Mouse (Mus musculus) liver, postnatal 0 days (tissue): ENCODE data around the gene Opn1sw. TPM values are rescaled to one million over a fixed set of nuclear protein-coding genes. Genes with fewer than 3 reads are reported as not detected.
"Not testable (repeated sequence)": the region's sequence is repeated elsewhere in the genome, so short reads cannot be mapped to it uniquely, and the experiment has no call there.

ENCODE experiments used
- ATAC-seq: fragments of 200-750 bp; cut with Nextera tagmentation; 2 replicates; pipeline ENCODE4 v1.8.0; 2017; ENCODE audit warnings: mild to moderate bottlenecking, moderate library complexity
- DNase-seq: peaks from one replicate; pipeline ENCODE4 v3.0.0-alpha.2; 2016
- H3K27ac ChIP-seq: fragments of 300-500 bp; sonication (generic); 2 replicates; pipeline ENCODE4 v1.5.1; 2014; ENCODE audit warnings: antibody characterized with exemption, moderate library complexity, mild to moderate bottlenecking, low read depth
- H3K27me3 ChIP-seq: fragments of 300-500 bp; sonication (generic); 2 replicates; pipeline ENCODE4 v1.6.1; 2014; ENCODE audit warnings: low read length, control low read depth, mixed read lengths; ENCODE audit not compliant: insufficient read depth
- H3K36me3 ChIP-seq: fragments of 300-500 bp; sonication (generic); replicated peaks from 2 replicates; pipeline ENCODE4 v1.6.1; 2014; ENCODE audit warnings: mild to moderate bottlenecking, control low read depth, low read length, moderate library complexity, mixed read lengths; ENCODE audit not compliant: insufficient read depth
- H3K4me1 ChIP-seq: fragments of 300-500 bp; sonication (generic); 2 replicates; pipeline ENCODE4 v1.6.1; 2014; ENCODE audit warnings: antibody characterized with exemption, mild to moderate bottlenecking, control low read depth; ENCODE audit not compliant: insufficient read depth
- H3K4me2 ChIP-seq: fragments of 300-500 bp; sonication (generic); 2 replicates; pipeline ENCODE4 v1.6.1; 2014; ENCODE audit warnings: low read depth, mild to moderate bottlenecking, low read length, moderate library complexity, mixed read lengths
- H3K4me3 ChIP-seq: fragments of 300-500 bp; sonication (generic); 2 replicates; pipeline ENCODE4 v1.5.1; 2014; ENCODE audit warnings: low read depth, low read length
- H3K9ac ChIP-seq: fragments of 300-500 bp; sonication (generic); replicated peaks from 2 replicates; pipeline ENCODE4 v1.6.1; 2014; ENCODE audit warnings: mild to moderate bottlenecking, moderate library complexity
- H3K9me3 ChIP-seq: fragments of 300-500 bp; sonication (generic); 2 replicates; pipeline ENCODE4 v1.6.1; 2016; ENCODE audit warnings: mild to moderate bottlenecking, control low read depth, low read length, mixed read lengths
- CTCF ChIP-seq: sonication (generic); IDR thresholded peaks from 2 replicates; pipeline ENCODE4 v1.5.1; 2016; ENCODE audit warnings: antibody characterized with exemption, low read depth
- EP300 ChIP-seq: IDR thresholded peaks from 2 replicates; pipeline ENCODE4 v1.6.1; 2016; ENCODE audit warnings: antibody characterized with exemption, low read depth, mild to moderate bottlenecking
- WGBS: fragments of 180-500 bp; shearing (Covaris S2); extraction: QIAGEN DNeasy Blood & Tissue Kit; methylation state at CpG from one replicate; pipeline ENCODE4 v1.1.7; 2014; ENCODE audit not compliant: insufficient replicate concordance; 5-methylcytosine and 5-hydroxymethylcytosine counted together
- polyA plus RNA-seq: library from polyadenylated mRNA; unstranded; fragments of >200 nt; fragmentation: Nextera tagmentation; extraction: Ambion mirVana; gene quantifications from 2 replicates; pipeline ENCODE4 v1.2.1, GENCODE M21; 2015

Opn1sw gene
- polyA plus RNA-seq, 1 experiment from 2014 or later: 0.06 TPM

DNA sequence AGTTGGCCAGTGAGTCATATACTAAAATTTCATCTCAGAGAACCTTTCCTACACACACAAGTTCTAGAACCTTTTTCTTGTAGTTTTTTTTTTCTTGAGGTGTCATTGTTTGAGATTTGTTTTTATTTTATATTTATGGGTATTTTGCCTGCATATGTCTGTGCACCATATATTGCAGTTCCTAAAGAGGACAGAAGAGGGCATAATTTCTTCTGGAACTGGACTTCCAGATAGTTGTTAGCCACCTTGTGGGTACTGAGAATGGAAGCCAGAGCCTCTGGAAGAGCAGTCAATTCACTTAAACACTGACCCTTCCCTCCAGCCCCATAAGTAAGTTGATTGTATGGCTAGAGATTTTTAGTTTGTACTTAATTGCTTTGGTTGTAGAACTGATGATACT is 36.7 kb downstream of the Opn1sw start:
- TF ChIP-seq EP300: no peak
- TF ChIP-seq CTCF: peak; percentile 45
- Histone ChIP-seq H3K27me3 (no peaks in the 10 kb centered on the region), H3K27ac (no peak overlapping the region), H3K4me3 (no peak overlapping the region), H3K36me3 (peaks cover 5% of the 10 kb centered on the region; the same call in 1 of the 2 replicates), H3K9me3 (no peaks in the 10 kb centered on the region), H3K4me2 (no peak overlapping the region), H3K9ac (no peak overlapping the region), H3K4me1 (peaks cover 19% of the 10 kb centered on the region)
- ATAC-seq (no peak), DNase-seq (no peak)

DNA sequence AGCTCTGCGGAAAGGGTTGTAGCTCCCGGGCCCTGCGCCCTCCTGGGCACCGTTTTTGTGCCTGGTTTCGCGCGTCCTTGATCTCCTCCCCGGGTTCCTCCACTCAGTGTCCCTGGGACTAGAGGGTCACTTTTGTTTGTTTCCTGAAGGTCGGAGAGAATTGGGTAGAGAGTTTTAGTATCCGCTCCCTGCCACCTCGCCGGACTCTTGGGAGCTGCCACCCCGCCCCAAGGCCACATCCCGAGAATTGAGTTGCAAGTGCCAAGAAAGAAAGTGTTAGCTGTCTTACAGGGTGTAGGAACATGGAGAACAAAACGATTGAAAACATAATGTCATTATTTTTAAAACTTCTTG is 39.9 kb downstream of the Opn1sw start:
- H3K9ac ChIP-seq: peak overlapping the region; percentile 85
- H3K4me1 ChIP-seq: peaks cover 19% of the 10 kb centered on the region
- H3K9me3 ChIP-seq: no peaks in the 10 kb centered on the region
- peak overlapping the region; percentile 77 for H3K4me3 ChIP-seq
- TF ChIP-seq EP300: no peak
- TF ChIP-seq CTCF: no peak
- H3K36me3 ChIP-seq: no peaks in the 10 kb centered on the region
- peak overlapping the region; percentile 80 for H3K27ac ChIP-seq
- H3K4me2 ChIP-seq: peak overlapping the region; percentile 87
- DNase-seq (no peak), ATAC-seq (peak; percentile 3)
- H3K27me3 ChIP-seq: no peaks in the 10 kb centered on the region
- under 1% methylated on average over 15 of the region's 15 CpGs for WGBS

DNA sequence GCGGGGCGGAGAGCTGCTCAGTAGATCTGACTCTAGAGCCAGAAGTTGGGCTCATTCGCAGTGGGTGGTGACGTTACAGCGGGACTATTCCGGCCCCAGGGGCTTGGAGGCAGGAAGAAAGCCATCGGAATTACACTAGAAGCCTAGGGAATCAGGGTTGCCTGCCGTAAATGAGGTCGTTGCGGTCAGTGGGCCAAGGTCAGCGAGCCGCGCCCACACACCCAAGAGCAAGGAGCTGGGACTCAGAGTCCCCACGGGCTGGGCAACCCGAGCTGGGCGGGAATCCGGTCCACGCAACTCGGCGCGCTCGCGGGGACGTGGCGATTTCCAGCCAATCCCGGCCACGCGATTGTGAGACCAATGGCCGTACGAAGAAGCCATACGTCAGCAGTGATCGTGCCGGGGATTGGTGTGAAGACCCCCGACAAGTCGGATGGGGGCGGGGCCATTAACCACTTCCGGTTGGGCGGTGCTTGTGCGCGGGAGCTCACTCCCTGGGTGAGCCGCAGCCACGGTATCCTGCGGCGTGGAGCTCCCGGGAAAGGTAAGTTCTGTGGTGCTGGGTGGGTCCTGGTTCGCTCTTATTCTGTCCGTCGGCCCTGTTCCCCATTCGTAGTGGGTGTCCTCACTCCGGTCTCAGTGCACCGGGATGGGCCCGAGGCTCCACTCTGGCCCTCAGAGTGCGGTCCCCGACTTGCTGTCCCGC is 40.5 kb downstream of the Opn1sw start, which contains the start of gene Calu:
Gene Calu (plus strand): TSS at position 405 of the 706 bp plus-strand sequence.
- H3K4me2 ChIP-seq: peak within 1 kb of the TSS; percentile 87
- H3K36me3 ChIP-seq: no peaks in the 10 kb centered on the region
- no peaks in the 10 kb centered on the region for H3K9me3 ChIP-seq
- H3K27me3 ChIP-seq: no peaks in the 10 kb centered on the region
- H3K27ac ChIP-seq: peak within 1 kb of the TSS; percentile 92
- peaks cover 15% of the 10 kb centered on the region for H3K4me1 ChIP-seq
- peak within 1 kb of the TSS; percentile 85 for H3K9ac ChIP-seq
- peak within 1 kb of the TSS; percentile 77 for H3K4me3 ChIP-seq
- TF ChIP-seq EP300: no peak; the same call in 1 of the 2 replicates
- TF ChIP-seq CTCF: no peak
- DNase-seq (peak; percentile 100), ATAC-seq (peak; percentile 98)
- WGBS: under 1% methylated on average over 54 of the region's 55 CpGs

DNA sequence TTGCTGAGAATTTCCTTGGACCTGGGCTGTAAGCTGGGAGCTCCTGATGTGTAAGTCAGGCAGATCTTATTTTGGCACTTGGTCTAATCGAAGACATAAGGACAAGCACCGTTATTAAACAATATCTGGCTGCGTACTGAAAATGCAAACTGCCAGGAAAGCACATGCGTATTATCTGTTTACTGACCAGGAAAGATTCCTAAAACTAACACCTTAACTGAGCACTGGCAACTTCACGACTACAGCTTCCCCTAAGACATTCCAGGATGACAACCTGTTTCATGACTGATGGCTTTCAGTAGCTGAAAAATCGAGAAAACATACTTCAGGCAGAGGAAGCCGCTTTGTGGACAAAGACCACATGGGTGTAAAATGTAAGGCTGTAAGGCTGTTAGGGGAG is 41.1 kb downstream of the Opn1sw start:
- ATAC-seq (no peak), DNase-seq (no peak)
- peak overlapping the region; percentile 85 for H3K9ac ChIP-seq
- TF ChIP-seq EP300 (no peak), CTCF (no peak)
- H3K9me3 ChIP-seq: no peaks in the 10 kb centered on the region
- no peaks in the 10 kb centered on the region for H3K36me3 ChIP-seq
- H3K4me2 ChIP-seq: peak overlapping the region; percentile 87
- 37% methylated on average over 7 of the region's 7 CpGs for WGBS
- peak overlapping the region; percentile 77 for H3K4me3 ChIP-seq
- peak overlapping the region; percentile 92 for H3K27ac ChIP-seq
- H3K4me1 ChIP-seq: peaks cover 12% of the 10 kb centered on the region
- no peaks in the 10 kb centered on the region for H3K27me3 ChIP-seq

DNA sequence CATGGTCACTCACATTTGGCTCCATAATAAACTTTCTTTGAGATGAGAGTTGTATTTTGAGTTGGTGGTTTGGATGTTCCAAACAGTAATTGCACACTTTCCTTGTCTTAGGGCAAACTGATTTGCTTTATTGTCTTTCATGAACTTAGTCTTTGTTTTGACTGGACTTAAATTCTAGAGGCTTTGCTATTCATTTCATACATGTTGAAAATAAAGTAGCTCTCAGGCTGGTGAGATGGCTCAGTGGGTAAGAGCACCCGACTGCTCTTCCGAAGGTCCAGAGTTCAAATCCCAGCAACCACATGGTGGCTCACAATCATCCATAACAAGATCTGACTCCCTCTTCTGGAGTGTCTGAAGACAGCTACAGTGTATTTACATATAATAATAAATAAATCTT is 41.8 kb downstream of the Opn1sw start:
- H3K4me1 ChIP-seq: peaks cover 12% of the 10 kb centered on the region
- not testable (repeated sequence) for DNase-seq, H3K9me3 ChIP-seq, H3K36me3 ChIP-seq, ATAC-seq, H3K27ac ChIP-seq, H3K27me3 ChIP-seq, H3K4me2 ChIP-seq, H3K9ac ChIP-seq, H3K4me3 ChIP-seq
- 92% methylated on average over 2 of the region's 2 CpGs for WGBS

DNA sequence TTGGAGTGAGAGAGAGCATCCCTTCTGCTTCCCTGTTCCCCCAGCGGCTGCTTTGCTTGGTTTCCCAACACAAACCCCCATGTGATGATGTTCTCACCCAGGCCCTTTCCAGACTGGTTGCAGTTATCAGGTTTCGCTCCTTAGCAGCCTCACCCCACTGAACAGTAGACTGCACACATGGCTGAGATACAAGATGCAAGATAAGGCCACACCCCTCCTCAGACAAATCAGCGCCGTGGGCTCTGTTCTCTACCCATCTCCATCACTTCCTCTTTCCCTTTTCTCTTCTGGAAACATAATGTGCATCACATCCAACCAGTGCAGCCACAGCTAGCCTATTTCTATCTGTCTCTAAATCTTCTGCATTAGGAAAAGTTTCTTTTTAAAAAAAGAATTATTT is 58.8 kb downstream of the Opn1sw start:
- DNase-seq (no peak), ATAC-seq (no peak)
- no peak overlapping the region for H3K4me2 ChIP-seq
- no peaks in the 10 kb centered on the region for H3K9me3 ChIP-seq
- H3K36me3 ChIP-seq: no peaks in the 10 kb centered on the region
- H3K27me3 ChIP-seq: no peaks in the 10 kb centered on the region
- no peak overlapping the region for H3K9ac ChIP-seq
- TF ChIP-seq EP300: no peak
- TF ChIP-seq CTCF: no peak
- H3K4me3 ChIP-seq: no peak overlapping the region
- 34% methylated on average over 4 of the region's 4 CpGs for WGBS
- H3K4me1 ChIP-seq: no peaks in the 10 kb centered on the region
- H3K27ac ChIP-seq: no peak overlapping the region
